Mouse (Mus musculus): Measurements from ENCODE around the gene Dhfr. TPM values are rescaled to one million over a fixed set of nuclear protein-coding genes. Genes with fewer than 3 reads are reported as not detected.

The Dhfr gene
- polyA plus RNA-seq, 1 experiment from 2014 or later = 12.1 TPM

GRCm38 (mm10) chr13:92402063-92402462 is 47.5 kb downstream of the Dhfr start:
- H3K27ac ChIP-seq (replicated peaks; ENCODE audit: low read depth, low read length) = no peak overlapping the region
- WGBS = 28% methylated on average over 2 of the region's 2 CpGs

GRCm38 (mm10) chr13:92403496-92403895 is 49.0 kb downstream of the Dhfr start:
- Histone ChIP-seq H3K4me2 (ENCODE audit: low read depth, low read length) (no peak overlapping the region), H3K4me3 (ENCODE audit: low read depth, low read length) (no peak overlapping the region), H3K27ac (replicated peaks; ENCODE audit: low read depth, low read length) (no peak overlapping the region), H3K9me3 (ENCODE audit: control insufficient read depth, low read length) (no peaks in the 10 kb centered on the region), H3K4me1 (ENCODE audit: control insufficient read depth, insufficient read depth, low read length) (no peaks in the 10 kb centered on the region), H3K36me3 (ENCODE audit: control insufficient read depth, insufficient read depth, low read length) (no peaks in the 10 kb centered on the region), H3K27me3 (replicated peaks; ENCODE audit: control insufficient read depth, insufficient read depth, low read length) (no peaks in the 10 kb centered on the region), H3K9ac (ENCODE audit: low read depth, low read length) (no peak overlapping the region)
- WGBS = 69% methylated on average over 3 of the region's 3 CpGs
- DNase-seq (ENCODE audit: low spot score) (no peak), ATAC-seq (ENCODE audit: low read depth) (no peak)

More at GRCm38 (mm10) chr13:92402063-92402462, 47.5 kb downstream of the Dhfr start:
- H3K4me1 ChIP-seq (ENCODE audit: control insufficient read depth, insufficient read depth, low read length) = no peaks in the 10 kb centered on the region
- DNase-seq (ENCODE audit: low spot score) (no peak), ATAC-seq (ENCODE audit: low read depth) (no peak)
- no peak overlapping the region for H3K4me2 ChIP-seq (ENCODE audit: low read depth, low read length)
- H3K27me3 ChIP-seq (replicated peaks; ENCODE audit: control insufficient read depth, insufficient read depth, low read length) = no peaks in the 10 kb centered on the region
- H3K9ac ChIP-seq (ENCODE audit: low read depth, low read length) = no peak overlapping the region
- H3K36me3 ChIP-seq (ENCODE audit: control insufficient read depth, insufficient read depth, low read length) = no peaks in the 10 kb centered on the region
- no peaks in the 10 kb centered on the region for H3K9me3 ChIP-seq (ENCODE audit: control insufficient read depth, low read length)
- H3K4me3 ChIP-seq (ENCODE audit: low read depth, low read length) = no peak overlapping the region

GRCm38 (mm10) chr13:92410486-92410885 is 56.0 kb downstream of the Dhfr start:
- 84% methylated on average over 2 of the region's 2 CpGs for WGBS
- H3K9ac ChIP-seq (ENCODE audit: low read depth, low read length) = no peak overlapping the region
- H3K9me3 ChIP-seq (ENCODE audit: control insufficient read depth, low read length) = no peaks in the 10 kb centered on the region
- no peaks in the 10 kb centered on the region for H3K27me3 ChIP-seq (replicated peaks; ENCODE audit: control insufficient read depth, insufficient read depth, low read length)
- no peaks in the 10 kb centered on the region for H3K36me3 ChIP-seq (ENCODE audit: control insufficient read depth, insufficient read depth, low read length)
- no peak overlapping the region for H3K4me3 ChIP-seq (ENCODE audit: low read depth, low read length)
- DNase-seq (ENCODE audit: low spot score) = no peak
- no peak for ATAC-seq (ENCODE audit: low read depth)
- H3K4me1 ChIP-seq (ENCODE audit: control insufficient read depth, insufficient read depth, low read length) = no peaks in the 10 kb centered on the region
- no peak overlapping the region for H3K4me2 ChIP-seq (ENCODE audit: low read depth, low read length)
- H3K27ac ChIP-seq (replicated peaks; ENCODE audit: low read depth, low read length) = no peak overlapping the region

GRCm38 (mm10) chr13:92419630-92420029 is 65.1 kb downstream of the Dhfr start:
- Histone ChIP-seq H3K4me1 (ENCODE audit: control insufficient read depth, insufficient read depth, low read length) (no peaks in the 10 kb centered on the region), H3K9ac (ENCODE audit: low read depth, low read length) (no peak overlapping the region), H3K9me3 (ENCODE audit: control insufficient read depth, low read length) (no peaks in the 10 kb centered on the region), H3K36me3 (ENCODE audit: control insufficient read depth, insufficient read depth, low read length) (no peaks in the 10 kb centered on the region), H3K27me3 (replicated peaks; ENCODE audit: control insufficient read depth, insufficient read depth, low read length) (peaks cover 20% of the 10 kb centered on the region), H3K4me3 (ENCODE audit: low read depth, low read length) (no peak overlapping the region), H3K27ac (replicated peaks; ENCODE audit: low read depth, low read length) (no peak overlapping the region), H3K4me2 (ENCODE audit: low read depth, low read length) (no peak overlapping the region)
- DNase-seq (ENCODE audit: low spot score) = no peak
- no peak for ATAC-seq (ENCODE audit: low read depth)
- 84% methylated on average over 11 of the region's 11 CpGs for WGBS

- H3K9me3 ChIP-seq (ENCODE audit: control insufficient read depth, low read length) = no peaks in the 10 kb centered on the region
- WGBS = 42% methylated on average over 3 of the region's 3 CpGs
- H3K27ac ChIP-seq (replicated peaks; ENCODE audit: low read depth, low read length) = no peak overlapping the region
- H3K36me3 ChIP-seq (ENCODE audit: control insufficient read depth, insufficient read depth, low read length) = no peaks in the 10 kb centered on the region
- DNase-seq (ENCODE audit: low spot score) (no peak), ATAC-seq (ENCODE audit: low read depth) (no peak)
- H3K27me3 ChIP-seq (replicated peaks; ENCODE audit: control insufficient read depth, insufficient read depth, low read length) = peaks cover 61% of the 10 kb centered on the region
- peaks cover 3% of the 10 kb centered on the region; the same call in 1 of the 2 replicates for H3K4me1 ChIP-seq (ENCODE audit: control insufficient read depth, insufficient read depth, low read length)
- H3K4me3 ChIP-seq (ENCODE audit: low read depth, low read length) = no peak overlapping the region
- no peak overlapping the region for H3K4me2 ChIP-seq (ENCODE audit: low read depth, low read length)
- no peak overlapping the region for H3K9ac ChIP-seq (ENCODE audit: low read depth, low read length)
Observed at GRCm38 (mm10) chr13:92423711-92424110, 69.2 kb downstream of the Dhfr start.

GRCm38 (mm10) chr13:92425758-92426264 is 71.3 kb downstream of the Dhfr start, which contains the start of gene Ankrd34b:
TSS of gene Ankrd34b (plus strand) at chr13:92425896.
- Histone ChIP-seq H3K9me3 (ENCODE audit: control insufficient read depth, low read length) (no peaks in the 10 kb centered on the region), H3K27ac (replicated peaks; ENCODE audit: low read depth, low read length) (no peak within 1 kb of the TSS), H3K4me1 (ENCODE audit: control insufficient read depth, insufficient read depth, low read length) (peaks cover 3% of the 10 kb centered on the region; the same call in 1 of the 2 replicates), H3K4me2 (ENCODE audit: low read depth, low read length) (peak within 1 kb of the TSS; percentile 99), H3K36me3 (ENCODE audit: control insufficient read depth, insufficient read depth, low read length) (no peaks in the 10 kb centered on the region), H3K9ac (ENCODE audit: low read depth, low read length) (peak within 1 kb of the TSS; percentile 58), H3K4me3 (ENCODE audit: low read depth, low read length) (peak within 1 kb of the TSS; percentile 60), H3K27me3 (replicated peaks; ENCODE audit: control insufficient read depth, insufficient read depth, low read length) (peaks cover 68% of the 10 kb centered on the region)
- peak; percentile 87 for ATAC-seq (ENCODE audit: low read depth)
- peak; percentile 45 for DNase-seq (ENCODE audit: low spot score)
- 2% methylated on average over 34 of the region's 54 CpGs for WGBS

GRCm38 (mm10) chr13:92426294-92427051 is 71.9 kb downstream of the Dhfr start:
- H3K27me3 ChIP-seq (replicated peaks; ENCODE audit: control insufficient read depth, insufficient read depth, low read length) = peaks cover 68% of the 10 kb centered on the region
- ATAC-seq (ENCODE audit: low read depth) = peak; percentile 59
- no peak overlapping the region for H3K27ac ChIP-seq (replicated peaks; ENCODE audit: low read depth, low read length)

GRCm38 (mm10) chr13:92427351-92427855 is 72.9 kb downstream of the Dhfr start:
- peak overlapping the region; percentile 60; the same call in 1 of the 2 replicates for H3K4me3 ChIP-seq (ENCODE audit: low read depth, low read length)

More at GRCm38 (mm10) chr13:92426294-92427051, 71.9 kb downstream of the Dhfr start:
- under 1% methylated on average over 21 of the region's 92 CpGs for WGBS
- H3K4me3 ChIP-seq (ENCODE audit: low read depth, low read length) = peak overlapping the region; percentile 60
- H3K9me3 ChIP-seq (ENCODE audit: control insufficient read depth, low read length) = no peaks in the 10 kb centered on the region
- no peaks in the 10 kb centered on the region for H3K36me3 ChIP-seq (ENCODE audit: control insufficient read depth, insufficient read depth, low read length)
- H3K9ac ChIP-seq (ENCODE audit: low read depth, low read length) = peak overlapping the region; percentile 58
- H3K4me1 ChIP-seq (ENCODE audit: control insufficient read depth, insufficient read depth, low read length) = peaks cover 3% of the 10 kb centered on the region; the same call in 1 of the 2 replicates
- peak overlapping the region; percentile 99 for H3K4me2 ChIP-seq (ENCODE audit: low read depth, low read length)
- DNase-seq (ENCODE audit: low spot score) = peak; percentile 2

More at GRCm38 (mm10) chr13:92427351-92427855, 72.9 kb downstream of the Dhfr start:
- peaks cover 3% of the 10 kb centered on the region; the same call in 1 of the 2 replicates for H3K4me1 ChIP-seq (ENCODE audit: control insufficient read depth, insufficient read depth, low read length)
- H3K4me2 ChIP-seq (ENCODE audit: low read depth, low read length) = peak overlapping the region; percentile 99; the same call in 1 of the 2 replicates
- DNase-seq (ENCODE audit: low spot score) (no peak), ATAC-seq (ENCODE audit: low read depth) (no peak)
- H3K9ac ChIP-seq (ENCODE audit: low read depth, low read length) = no peak overlapping the region
- no peak overlapping the region for H3K27ac ChIP-seq (replicated peaks; ENCODE audit: low read depth, low read length)
- H3K36me3 ChIP-seq (ENCODE audit: control insufficient read depth, insufficient read depth, low read length) = no peaks in the 10 kb centered on the region
- H3K27me3 ChIP-seq (replicated peaks; ENCODE audit: control insufficient read depth, insufficient read depth, low read length) = peaks cover 68% of the 10 kb centered on the region
- WGBS = 50% methylated on average over 4 of the region's 4 CpGs
- H3K9me3 ChIP-seq (ENCODE audit: control insufficient read depth, low read length) = no peaks in the 10 kb centered on the region
